Mouse (Mus musculus) neural tube, embryonic 15.5 days (tissue): ENCODE data around the gene Lyar. TPM values are rescaled to one million over a fixed set of nuclear protein-coding genes. Genes with fewer than 3 reads are reported as not detected.

Experiments
- ATAC-seq: fragments of 200-750 bp; cut with Nextera tagmentation; 2 replicates; pipeline ENCODE4 v1.8.0; 2017; ENCODE audit warnings: mild to moderate bottlenecking, moderate TSS enrichment, moderate library complexity; ENCODE audit not compliant: low FRiP score
- H3K27ac ChIP-seq: fragments of 300-500 bp; sonication (generic); replicated peaks from 2 replicates; pipeline ENCODE4 v1.5.1; 2015; ENCODE audit warnings: mild to moderate bottlenecking, inconsistent platforms
- H3K27me3 ChIP-seq: fragments of 300-500 bp; sonication (generic); replicated peaks from 2 replicates; pipeline ENCODE4 v1.6.1; 2015; ENCODE audit warnings: inconsistent platforms
- H3K36me3 ChIP-seq: fragments of 300-500 bp; sonication (generic); 2 replicates; pipeline ENCODE4 v1.6.1; 2015; ENCODE audit warnings: inconsistent platforms
- H3K4me1 ChIP-seq: fragments of 300-500 bp; sonication (generic); 2 replicates; pipeline ENCODE4 v1.6.1; 2015; ENCODE audit warnings: inconsistent platforms
- H3K4me2 ChIP-seq: fragments of 300-500 bp; sonication (generic); 2 replicates; pipeline ENCODE4 v1.6.1; 2015; ENCODE audit warnings: inconsistent platforms, mild to moderate bottlenecking, moderate library complexity
- H3K4me3 ChIP-seq: fragments of 300-500 bp; sonication (generic); replicated peaks from 2 replicates; pipeline ENCODE4 v1.5.1; 2015; ENCODE audit warnings: mild to moderate bottlenecking, inconsistent platforms
- H3K9ac ChIP-seq: fragments of 300-500 bp; sonication (generic); replicated peaks from 2 replicates; pipeline ENCODE4 v1.6.1; 2015; ENCODE audit warnings: mild to moderate bottlenecking, inconsistent platforms
- H3K9me3 ChIP-seq: fragments of 300-500 bp; sonication (generic); replicated peaks from 2 replicates; pipeline ENCODE4 v1.6.1; 2016; ENCODE audit warnings: inconsistent platforms
- WGBS: fragments of 180-500 bp; shearing (Covaris S2); methylation state at CpG from one replicate; pipeline ENCODE4 v1.1.7; 2015; ENCODE audit warnings: mixed read lengths; 5-methylcytosine and 5-hydroxymethylcytosine counted together
- polyA plus RNA-seq: library from polyadenylated mRNA; unstranded; fragments of >200 nt; fragmentation: Nextera tagmentation; extraction: Ambion mirVana; gene quantifications from 2 replicates; pipeline ENCODE4 v1.2.1, GENCODE M21; 2015

Gene Lyar
- polyA plus RNA-seq, 1 experiment from 2014 or later = 38.7 TPM

- WGBS = 83% methylated on average over 7 of the region's 7 CpGs
- H3K4me2 ChIP-seq = no peak overlapping the region
- H3K9me3 ChIP-seq = no peaks in the 10 kb centered on the region
- no peaks in the 10 kb centered on the region for H3K4me1 ChIP-seq
- H3K4me3 ChIP-seq = no peak overlapping the region
- H3K9ac ChIP-seq = no peak overlapping the region
- peaks cover 73% of the 10 kb centered on the region for H3K36me3 ChIP-seq
- H3K27ac ChIP-seq = no peak overlapping the region
- no peaks in the 10 kb centered on the region for H3K27me3 ChIP-seq
- no peak for ATAC-seq
Measured at GRCm38 (mm10) chr5:38205303-38205726, 15.0 kb upstream of the Lyar start.

- Histone ChIP-seq H3K36me3 (peaks cover 68% of the 10 kb centered on the region), H3K27ac (no peak overlapping the region), H3K27me3 (no peaks in the 10 kb centered on the region), H3K4me3 (no peak overlapping the region), H3K4me1 (no peaks in the 10 kb centered on the region), H3K9ac (no peak overlapping the region), H3K9me3 (no peaks in the 10 kb centered on the region), H3K4me2 (no peak overlapping the region)
- no peak for ATAC-seq
- 81% methylated on average over 8 of the region's 8 CpGs for WGBS
Measured at GRCm38 (mm10) chr5:38208985-38209384, 11.3 kb upstream of the Lyar start.

- Histone ChIP-seq H3K4me3 (no peak overlapping the region), H3K4me2 (no peak overlapping the region), H3K9me3 (no peaks in the 10 kb centered on the region), H3K27me3 (no peaks in the 10 kb centered on the region), H3K36me3 (peaks cover 66% of the 10 kb centered on the region), H3K27ac (no peak overlapping the region), H3K4me1 (no peaks in the 10 kb centered on the region), H3K9ac (no peak overlapping the region)
- 88% methylated on average over 8 of the region's 8 CpGs for WGBS
- no peak for ATAC-seq
Measured at GRCm38 (mm10) chr5:38211691-38212090, 8.6 kb upstream of the Lyar start.

GRCm38 (mm10) chr5:38213009-38213408 is 7.3 kb upstream of the Lyar start:
- Histone ChIP-seq H3K36me3 (peaks cover 68% of the 10 kb centered on the region), H3K4me3 (no peak overlapping the region), H3K27ac (no peak overlapping the region), H3K4me2 (no peak overlapping the region), H3K4me1 (peaks cover 6% of the 10 kb centered on the region; the same call in 1 of the 2 replicates), H3K27me3 (no peaks in the 10 kb centered on the region), H3K9ac (no peak overlapping the region), H3K9me3 (no peaks in the 10 kb centered on the region)
- ATAC-seq = no peak
- WGBS = 91% methylated on average over 6 of the region's 6 CpGs

- H3K4me3 ChIP-seq = peak overlapping the region; percentile 97
- peak; percentile 82 for ATAC-seq
- WGBS = under 1% methylated on average over 28 of the region's 35 CpGs
Measured at GRCm38 (mm10) chr5:38219771-38220307, 431 bp upstream of the Lyar start.

GRCm38 (mm10) chr5:38235422-38235821 is 15.2 kb downstream of the Lyar start:
- peaks cover 46% of the 10 kb centered on the region for H3K36me3 ChIP-seq
- H3K9ac ChIP-seq = no peak overlapping the region
- H3K27ac ChIP-seq = no peak overlapping the region
- H3K4me2 ChIP-seq = no peak overlapping the region
- H3K4me1 ChIP-seq = no peaks in the 10 kb centered on the region
- H3K27me3 ChIP-seq = no peaks in the 10 kb centered on the region
- 70% methylated on average over 4 of the region's 4 CpGs for WGBS
- no peak for ATAC-seq
- H3K4me3 ChIP-seq = no peak overlapping the region
- no peaks in the 10 kb centered on the region for H3K9me3 ChIP-seq

More at GRCm38 (mm10) chr5:38219771-38220307, 431 bp upstream of the Lyar start:
- Histone ChIP-seq H3K36me3 (peaks cover 25% of the 10 kb centered on the region), H3K9ac (peak overlapping the region; percentile 85), H3K9me3 (no peaks in the 10 kb centered on the region), H3K4me1 (peaks cover 43% of the 10 kb centered on the region), H3K4me2 (peak overlapping the region; percentile 90), H3K27me3 (no peaks in the 10 kb centered on the region), H3K27ac (peak overlapping the region; percentile 90)

- WGBS = 93% methylated on average over 2 of the region's 2 CpGs
- Histone ChIP-seq H3K27ac (no peak overlapping the region), H3K36me3 (peaks cover 34% of the 10 kb centered on the region), H3K27me3 (no peaks in the 10 kb centered on the region), H3K4me2 (no peak overlapping the region), H3K9ac (no peak overlapping the region), H3K9me3 (no peaks in the 10 kb centered on the region), H3K4me1 (peaks cover 7% of the 10 kb centered on the region; the same call in 1 of the 2 replicates), H3K4me3 (no peak overlapping the region)
- no peak for ATAC-seq
Measured at GRCm38 (mm10) chr5:38236627-38237026, 16.4 kb downstream of the Lyar start.

DNA sequence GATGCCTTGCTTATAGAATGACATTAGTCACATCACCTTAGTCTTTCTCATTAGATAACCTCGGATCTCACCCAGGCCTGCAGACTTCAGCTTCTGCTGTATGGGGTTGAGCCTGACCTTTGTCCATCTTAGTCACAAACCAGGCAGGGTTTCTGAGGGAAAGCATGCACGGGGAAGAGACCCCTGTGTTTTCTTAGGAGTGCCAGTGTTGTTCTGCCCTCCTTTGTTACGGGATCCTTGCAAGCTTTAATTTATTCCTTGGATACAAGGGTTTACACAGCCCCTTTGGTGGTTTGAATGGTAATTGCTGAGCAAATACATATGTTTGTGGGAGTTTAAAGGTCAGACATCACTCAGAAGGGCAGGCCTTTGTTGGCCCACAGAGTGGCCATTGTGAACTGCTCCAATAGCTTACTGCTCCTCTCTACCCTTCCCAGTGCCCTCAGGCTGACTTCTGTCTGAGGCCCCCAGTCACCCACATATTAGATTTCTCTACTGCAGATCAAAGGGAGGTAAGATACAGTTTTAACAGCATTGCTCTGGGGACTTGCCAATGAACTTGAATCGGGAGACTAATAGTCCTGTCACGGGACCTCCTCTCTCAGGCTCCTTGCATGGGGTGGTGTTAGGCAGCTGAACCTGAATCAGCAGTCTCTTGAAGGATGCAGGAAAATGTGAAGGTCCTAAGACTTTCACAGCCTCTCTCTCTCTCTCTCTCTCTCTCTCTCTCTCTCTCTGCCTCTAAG is 20.6 kb downstream of the Lyar start:
- H3K27me3 ChIP-seq = no peaks in the 10 kb centered on the region
- no peak overlapping the region for H3K9ac ChIP-seq
- H3K4me2 ChIP-seq = no peak overlapping the region
- peaks cover 3% of the 10 kb centered on the region; the same call in 1 of the 2 replicates for H3K36me3 ChIP-seq
- H3K27ac ChIP-seq = no peak overlapping the region
- H3K4me1 ChIP-seq = peaks cover 7% of the 10 kb centered on the region; the same call in 1 of the 2 replicates
- WGBS = 13% methylated on average over 5 of the region's 5 CpGs
- ATAC-seq = no peak
- H3K9me3 ChIP-seq = no peaks in the 10 kb centered on the region
- H3K4me3 ChIP-seq = no peak overlapping the region

DNA sequence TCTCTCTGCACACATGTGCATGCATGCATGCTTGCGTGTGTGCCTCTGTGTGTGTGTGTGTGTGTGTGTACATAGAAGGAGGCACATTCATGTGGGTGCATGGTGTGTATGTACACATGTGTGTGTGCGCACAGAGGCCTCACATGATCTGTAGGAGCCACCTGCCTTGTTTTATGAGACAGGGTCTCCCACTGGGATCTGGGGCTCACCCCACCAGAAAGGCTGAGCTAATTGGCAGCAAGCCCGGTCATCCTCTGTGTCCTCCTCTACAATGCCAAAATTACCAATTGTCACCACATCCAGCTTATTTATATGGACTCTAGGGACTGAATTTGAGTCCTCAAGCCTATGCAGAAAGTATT is 21.2 kb downstream of the Lyar start:
- Histone ChIP-seq H3K27ac (no peak overlapping the region), H3K36me3 (peaks cover 3% of the 10 kb centered on the region; the same call in 1 of the 2 replicates), H3K4me2 (no peak overlapping the region), H3K9me3 (no peaks in the 10 kb centered on the region), H3K4me1 (peaks cover 7% of the 10 kb centered on the region; the same call in 1 of the 2 replicates), H3K9ac (no peak overlapping the region), H3K4me3 (no peak overlapping the region), H3K27me3 (no peaks in the 10 kb centered on the region)
- WGBS = 34% methylated on average over 3 of the region's 3 CpGs
- ATAC-seq = no peak

DNA sequence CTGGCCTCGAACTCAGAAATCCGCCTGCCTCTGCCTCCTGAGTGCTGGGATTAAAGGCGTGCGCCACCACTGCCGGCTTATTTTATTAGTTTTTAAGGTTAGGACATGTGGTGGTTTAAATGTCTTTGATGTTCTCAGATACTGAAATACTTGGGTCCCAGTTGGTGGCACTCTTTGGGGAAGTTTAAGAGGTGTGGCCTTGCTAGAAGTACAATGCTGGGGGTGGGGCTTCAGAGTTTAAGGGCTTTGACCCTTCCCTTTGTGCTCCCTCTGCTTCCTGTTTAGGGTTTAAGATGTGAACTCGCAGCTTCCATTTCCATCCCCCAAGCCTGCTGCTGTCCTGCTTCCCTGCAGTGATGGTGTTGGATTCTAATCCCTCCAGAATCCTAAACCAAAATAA is 21.7 kb downstream of the Lyar start:
- H3K4me3 ChIP-seq = no peak overlapping the region
- peaks cover 7% of the 10 kb centered on the region; the same call in 1 of the 2 replicates for H3K4me1 ChIP-seq
- H3K27ac ChIP-seq = no peak overlapping the region
- H3K9ac ChIP-seq = no peak overlapping the region
- no peak overlapping the region for H3K4me2 ChIP-seq
- no peak for ATAC-seq
- H3K36me3 ChIP-seq = no peaks in the 10 kb centered on the region
- 71% methylated on average over 6 of the region's 6 CpGs for WGBS
- no peaks in the 10 kb centered on the region for H3K27me3 ChIP-seq
- H3K9me3 ChIP-seq = no peaks in the 10 kb centered on the region

DNA sequence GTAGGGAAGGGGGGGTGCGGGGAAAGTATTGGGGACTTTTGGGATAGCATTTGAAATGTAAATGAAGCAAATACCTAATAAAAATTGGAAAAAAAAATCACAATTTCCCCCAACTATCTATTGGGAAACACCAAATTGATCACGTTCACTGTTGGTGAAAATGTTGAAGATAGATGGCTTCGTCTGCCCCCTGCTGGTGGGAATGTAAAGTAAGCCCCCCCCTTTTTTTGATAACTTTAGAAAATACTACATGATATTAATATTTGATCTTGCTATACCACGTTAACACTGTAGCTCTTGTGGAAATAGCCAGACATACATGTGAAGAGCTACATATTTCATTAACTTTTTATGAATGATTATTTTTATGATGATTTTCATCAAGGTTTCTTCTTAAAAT is 34.9 kb downstream of the Lyar start:
- WGBS = 45% methylated on average over 4 of the region's 4 CpGs
- no peak overlapping the region for H3K9ac ChIP-seq
- no peak overlapping the region for H3K4me2 ChIP-seq
- H3K4me1 ChIP-seq = peaks cover 5% of the 10 kb centered on the region
- H3K36me3 ChIP-seq = no peaks in the 10 kb centered on the region
- no peaks in the 10 kb centered on the region for H3K27me3 ChIP-seq
- ATAC-seq = no peak
- no peaks in the 10 kb centered on the region for H3K9me3 ChIP-seq
- no peak overlapping the region for H3K4me3 ChIP-seq
- H3K27ac ChIP-seq = no peak overlapping the region

DNA sequence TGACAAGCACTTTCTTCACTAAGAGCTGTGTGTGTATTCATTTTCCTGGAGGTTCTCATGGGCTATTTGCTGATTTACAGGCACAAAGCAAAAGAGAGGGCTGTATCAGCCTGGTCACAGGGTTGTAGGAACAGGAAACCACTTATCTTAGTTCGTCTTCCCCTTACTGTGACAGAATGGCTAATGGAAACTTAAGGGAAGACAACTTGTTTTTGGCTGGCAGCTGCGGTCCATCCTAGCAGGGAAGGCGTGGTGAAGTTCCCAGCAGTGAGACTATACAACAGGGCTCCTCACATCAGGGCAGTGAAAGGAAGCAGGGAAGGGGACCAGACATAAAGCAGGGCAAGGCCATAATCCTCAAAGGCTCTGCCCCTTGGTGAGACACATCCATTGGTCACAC is 35.4 kb downstream of the Lyar start:
- no peak overlapping the region for H3K4me2 ChIP-seq
- no peaks in the 10 kb centered on the region for H3K9me3 ChIP-seq
- peaks cover 5% of the 10 kb centered on the region for H3K4me1 ChIP-seq
- no peak for ATAC-seq
- no peak overlapping the region for H3K4me3 ChIP-seq
- no peaks in the 10 kb centered on the region for H3K27me3 ChIP-seq
- 78% methylated on average over 3 of the region's 3 CpGs for WGBS
- no peaks in the 10 kb centered on the region for H3K36me3 ChIP-seq
- H3K27ac ChIP-seq = no peak overlapping the region
- H3K9ac ChIP-seq = no peak overlapping the region
